Mouse (Mus musculus) heart, embryonic 16.5 days (tissue): ENCODE measurements at regions not wholly inside any gene's neighbourhood (a gene's known extent, or its start where the extent isn't known, plus 50 kb on each side); places are given as distances from the start of the nearest gene placed in this dataset.
"Not testable (repeated sequence)": the region's sequence is repeated elsewhere in the genome, so short reads cannot be mapped to it uniquely, and the experiment has no call there.

Source experiments
- ATAC-seq: fragments of 200-750 bp; cut with Nextera tagmentation; replicated peaks from 2 replicates; pipeline ENCODE4 v1.8.0; 2017; ENCODE audit warnings: moderate number of reproducible peaks; ENCODE audit not compliant: insufficient read depth, low FRiP score; ENCODE audit errors: extremely low read depth
- H3K27ac ChIP-seq: fragments of 300-500 bp; sonication (generic); 2 replicates; pipeline ENCODE4 v1.5.1; 2014; ENCODE audit warnings: mild to moderate bottlenecking, low read length, control low read depth, moderate library complexity
- H3K27me3 ChIP-seq: fragments of 300-500 bp; sonication (generic); 2 replicates; pipeline ENCODE4 v1.6.1; 2014; ENCODE audit warnings: low read length, mixed read lengths; ENCODE audit not compliant: control insufficient read depth, insufficient read depth
- H3K36me3 ChIP-seq: fragments of 300-500 bp; sonication (generic); 2 replicates; pipeline ENCODE4 v1.6.1; 2014; ENCODE audit not compliant: control insufficient read depth, insufficient read depth
- H3K4me1 ChIP-seq: fragments of 300-500 bp; sonication (generic); 2 replicates; pipeline ENCODE4 v1.6.1; 2014; ENCODE audit warnings: low read length, mixed read lengths; ENCODE audit not compliant: control insufficient read depth, insufficient read depth
- H3K4me2 ChIP-seq: fragments of 300-500 bp; sonication (generic); 2 replicates; pipeline ENCODE4 v1.6.1; 2014; ENCODE audit warnings: low read depth, mild to moderate bottlenecking, control low read depth, low read length
- H3K4me3 ChIP-seq: fragments of 300-500 bp; sonication (generic); 2 replicates; pipeline ENCODE4 v1.5.1; 2014; ENCODE audit warnings: mild to moderate bottlenecking, control low read depth, low read length
- H3K9ac ChIP-seq: fragments of 300-500 bp; sonication (generic); 2 replicates; pipeline ENCODE4 v1.6.1; 2014; ENCODE audit warnings: low read length, control low read depth
- H3K9me3 ChIP-seq: fragments of 300-500 bp; sonication (generic); replicated peaks from 2 replicates; pipeline ENCODE4 v1.6.1; 2016; ENCODE audit warnings: low read length; ENCODE audit not compliant: control insufficient read depth
- WGBS: fragments of 180-500 bp; shearing (Covaris S2); extraction: QIAGEN DNeasy Blood & Tissue Kit; methylation state at CpG from one replicate; pipeline ENCODE4 v1.1.7; 2014; 5-methylcytosine and 5-hydroxymethylcytosine counted together

DNA sequence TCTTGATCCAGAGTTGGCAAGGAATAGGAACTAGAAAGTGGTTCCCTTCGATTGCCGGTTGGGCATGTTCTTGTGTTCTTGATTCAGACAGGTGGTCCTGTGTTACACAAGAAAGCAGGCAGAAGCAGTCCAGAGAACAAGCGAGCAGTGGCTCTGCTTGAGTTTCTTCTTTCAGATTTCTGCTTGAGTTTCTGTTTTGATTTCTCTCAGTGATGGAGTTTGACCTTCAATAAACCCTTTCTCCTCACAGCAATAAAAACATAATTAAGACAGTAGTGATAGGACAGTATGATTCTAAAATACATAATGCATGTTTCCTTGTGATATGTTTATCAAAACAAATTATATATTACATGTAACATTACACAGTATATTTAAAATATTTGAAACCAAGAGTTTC is 59.1 kb downstream of the Klf6 start:
- Histone ChIP-seq H3K36me3 (no peaks in the 10 kb centered on the region), H3K4me3 (no peak overlapping the region), H3K9ac (no peak overlapping the region), H3K4me2 (no peak overlapping the region), H3K9me3 (no peaks in the 10 kb centered on the region), H3K27me3 (no peaks in the 10 kb centered on the region), H3K27ac (no peak overlapping the region), H3K4me1 (no peaks in the 10 kb centered on the region)
- no peak for ATAC-seq
- WGBS: 62% methylated on average over 3 of the region's 3 CpGs

DNA sequence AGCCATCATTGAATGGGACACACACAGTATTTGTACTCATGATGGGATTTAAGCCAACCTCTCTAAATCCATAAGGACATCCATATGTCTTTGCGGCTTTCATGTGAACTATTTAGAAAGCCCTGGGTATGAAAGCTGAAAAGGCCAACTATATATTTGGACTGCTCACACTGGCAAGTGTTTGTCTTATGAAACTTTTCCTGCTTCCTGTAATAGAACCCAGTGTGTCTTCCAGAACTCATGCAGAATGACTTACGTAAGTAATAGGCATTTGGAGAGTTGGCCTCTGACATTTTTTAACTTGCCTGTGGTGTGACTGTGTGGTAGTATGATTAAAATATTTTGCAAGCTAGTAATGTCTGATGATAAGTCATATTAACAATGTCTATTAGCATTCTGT is 70.2 kb downstream of the Klf6 start:
- H3K27ac ChIP-seq: no peak overlapping the region
- no peaks in the 10 kb centered on the region for H3K36me3 ChIP-seq
- H3K4me3 ChIP-seq: no peak overlapping the region
- no peak for ATAC-seq
- H3K9me3 ChIP-seq: no peaks in the 10 kb centered on the region
- H3K9ac ChIP-seq: no peak overlapping the region
- H3K4me1 ChIP-seq: no peaks in the 10 kb centered on the region
- whole genome bisulfite sequencing: 80% methylated on average over 2 of the region's 2 CpGs
- H3K27me3 ChIP-seq: no peaks in the 10 kb centered on the region
- H3K4me2 ChIP-seq: no peak overlapping the region

DNA sequence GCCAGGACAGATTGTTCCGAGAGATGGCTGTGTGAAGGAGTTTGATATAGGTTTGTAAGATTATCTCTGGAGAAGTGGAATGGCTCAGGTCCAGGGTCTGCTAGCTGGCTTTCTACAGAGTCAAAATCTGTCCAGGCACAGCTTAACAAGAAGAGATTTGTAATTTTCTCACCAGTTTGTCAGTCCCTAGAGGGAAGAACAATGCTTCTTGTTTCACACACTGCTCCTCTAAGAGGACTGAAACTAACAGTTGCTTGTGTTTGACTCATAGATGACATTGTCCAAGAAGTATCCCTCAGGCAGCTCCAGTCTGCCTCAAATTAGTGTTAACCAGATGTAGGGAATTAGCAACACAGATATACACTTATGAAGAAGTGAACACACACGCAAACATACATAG is 76.2 kb downstream of the Klf6 start:
- H3K27me3 ChIP-seq: no peaks in the 10 kb centered on the region
- 50% methylated on average over 2 of the region's 2 CpGs for WGBS
- 0 out of 2 replicates have a peak, but pooled peaks cover 7% of the 10 kb centered on the region for H3K4me1 ChIP-seq
- no peaks in the 10 kb centered on the region for H3K36me3 ChIP-seq
- H3K27ac ChIP-seq: peak overlapping the region; percentile 21; the same call in 1 of the 2 replicates
- H3K4me3 ChIP-seq: no peak overlapping the region
- no peak overlapping the region for H3K9ac ChIP-seq
- H3K9me3 ChIP-seq: no peaks in the 10 kb centered on the region
- 0 out of 2 replicates have a peak, but pooled peaks have one; percentile 18 for ATAC-seq
- no peak overlapping the region for H3K4me2 ChIP-seq

DNA sequence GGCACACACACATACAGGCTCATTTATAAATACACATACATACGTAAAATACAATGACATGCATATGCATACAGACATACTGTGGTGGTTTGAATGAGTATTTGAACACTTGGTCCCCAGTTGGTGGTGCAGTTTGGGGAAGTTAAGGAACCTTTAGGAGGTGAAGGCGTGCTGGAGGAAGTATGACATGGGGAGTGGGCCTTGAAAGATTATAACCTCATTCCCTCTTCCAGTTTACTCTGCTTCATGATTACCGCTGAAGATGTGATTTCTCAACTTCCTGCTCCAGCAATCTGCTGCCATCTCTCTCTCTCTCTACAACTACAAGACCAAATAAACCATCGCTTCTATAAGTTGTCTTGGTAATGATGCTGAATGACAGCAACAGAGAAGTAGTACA is 76.7 kb downstream of the Klf6 start:
- no peak overlapping the region for H3K4me3 ChIP-seq
- H3K9ac ChIP-seq: no peak overlapping the region
- no peaks in the 10 kb centered on the region for H3K27me3 ChIP-seq
- 83% methylated on average over 4 of the region's 4 CpGs for WGBS
- H3K4me2 ChIP-seq: no peak overlapping the region
- 0 out of 2 replicates have a peak, but pooled peaks cover 7% of the 10 kb centered on the region for H3K4me1 ChIP-seq
- no peaks in the 10 kb centered on the region for H3K36me3 ChIP-seq
- no peak overlapping the region for H3K27ac ChIP-seq
- no peak for ATAC-seq
- no peaks in the 10 kb centered on the region for H3K9me3 ChIP-seq

DNA sequence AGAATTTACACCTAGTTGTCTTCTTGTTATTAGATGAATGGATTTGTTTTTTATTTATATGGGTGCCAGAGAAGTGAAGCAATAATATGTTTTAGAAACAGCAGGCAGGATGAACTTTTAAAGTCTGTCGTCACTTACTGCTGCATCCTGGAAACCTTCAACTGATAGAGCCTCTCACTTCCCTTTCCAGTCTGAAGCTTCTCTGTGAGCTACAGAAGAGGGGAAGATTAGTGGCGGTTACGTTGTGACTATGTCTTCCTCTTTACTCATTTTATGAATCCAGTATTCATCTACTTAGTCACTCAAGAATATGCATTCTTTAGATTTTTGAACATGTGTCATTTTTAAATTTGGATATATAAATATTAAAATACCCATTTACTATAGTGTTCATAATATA is 78.1 kb downstream of the Klf6 start:
- Histone ChIP-seq H3K27me3 (no peaks in the 10 kb centered on the region), H3K9ac (no peak overlapping the region), H3K4me3 (no peak overlapping the region), H3K36me3 (no peaks in the 10 kb centered on the region), H3K27ac (no peak overlapping the region), H3K9me3 (no peaks in the 10 kb centered on the region), H3K4me1 (0 out of 2 replicates have a peak, but pooled peaks cover 7% of the 10 kb centered on the region), H3K4me2 (no peak overlapping the region)
- no peak for ATAC-seq
- 51% methylated on average over 3 of the region's 3 CpGs for WGBS

DNA sequence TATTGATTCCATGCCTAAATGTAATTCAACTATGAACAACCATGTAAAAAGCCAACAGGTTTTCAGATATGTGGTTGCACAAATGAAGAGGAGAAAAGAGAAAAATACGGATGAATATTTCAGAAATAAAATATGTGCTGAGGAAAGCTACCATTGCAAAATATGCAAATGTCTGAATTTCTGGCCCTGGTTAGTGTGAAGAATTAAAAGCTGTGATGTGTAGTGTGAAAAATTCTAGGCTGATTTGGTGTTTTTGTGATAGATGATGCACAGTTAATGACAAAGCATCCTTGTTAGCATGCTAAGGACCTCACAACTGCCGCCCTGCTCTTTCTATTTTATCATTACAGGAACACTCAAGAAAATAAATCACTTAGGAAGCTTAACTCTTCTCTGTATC is 91.6 kb downstream of the Klf6 start:
- no peak for ATAC-seq
- H3K9ac ChIP-seq: no peak overlapping the region
- no peak overlapping the region for H3K27ac ChIP-seq
- no peak overlapping the region for H3K4me3 ChIP-seq
- 80% methylated on average over 2 of the region's 2 CpGs for WGBS
- no peaks in the 10 kb centered on the region for H3K27me3 ChIP-seq
- no peak overlapping the region for H3K4me2 ChIP-seq
- H3K4me1 ChIP-seq: no peaks in the 10 kb centered on the region
- H3K9me3 ChIP-seq: no peaks in the 10 kb centered on the region
- no peaks in the 10 kb centered on the region for H3K36me3 ChIP-seq

DNA sequence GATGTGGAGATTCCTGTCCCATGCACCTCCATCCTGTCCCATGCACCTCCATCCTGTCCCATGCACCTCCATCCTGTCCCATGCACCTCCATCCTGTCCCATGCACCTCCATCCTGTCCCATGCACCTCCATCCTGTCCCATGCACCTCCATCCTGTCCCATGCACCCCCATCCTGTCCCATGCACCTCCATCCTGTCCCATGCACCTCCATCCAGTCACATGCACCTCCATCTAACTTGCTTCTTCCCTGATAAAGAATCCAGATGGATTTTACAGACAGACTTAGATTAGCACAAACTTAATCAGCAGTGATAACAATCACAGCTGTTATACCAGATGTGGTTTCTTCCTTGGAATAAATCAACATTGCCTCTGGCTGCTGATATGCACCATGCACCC is 93.8 kb downstream of the Klf6 start:
- H3K4me3 ChIP-seq, H3K4me2 ChIP-seq, H3K27me3 ChIP-seq, ATAC-seq, H3K27ac ChIP-seq, H3K4me1 ChIP-seq, H3K9me3 ChIP-seq, H3K36me3 ChIP-seq, H3K9ac ChIP-seq: not testable (repeated sequence)

DNA sequence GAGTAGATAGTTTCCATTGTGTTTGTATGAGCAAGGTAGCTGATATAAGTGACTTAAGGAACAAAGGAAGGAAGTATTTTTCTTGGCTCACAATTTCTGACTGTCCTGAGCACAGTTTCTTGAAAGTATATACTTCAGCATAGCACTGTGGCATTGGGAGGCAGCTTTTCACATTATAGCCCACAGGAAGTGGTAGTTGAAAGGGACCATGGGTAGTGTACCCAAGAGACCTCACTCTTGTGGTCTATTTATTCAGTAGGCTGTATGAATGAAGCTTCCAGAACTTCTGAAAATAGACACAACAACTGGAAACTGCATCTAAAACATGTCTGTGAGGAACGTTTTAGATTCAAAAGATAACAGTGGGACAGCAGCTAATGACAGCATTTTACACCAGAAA is 94.9 kb downstream of the Klf6 start:
- no peaks in the 10 kb centered on the region for H3K9me3 ChIP-seq
- ATAC-seq: no peak
- WGBS: 11% methylated on average over 1 of the region's 1 CpGs

DNA sequence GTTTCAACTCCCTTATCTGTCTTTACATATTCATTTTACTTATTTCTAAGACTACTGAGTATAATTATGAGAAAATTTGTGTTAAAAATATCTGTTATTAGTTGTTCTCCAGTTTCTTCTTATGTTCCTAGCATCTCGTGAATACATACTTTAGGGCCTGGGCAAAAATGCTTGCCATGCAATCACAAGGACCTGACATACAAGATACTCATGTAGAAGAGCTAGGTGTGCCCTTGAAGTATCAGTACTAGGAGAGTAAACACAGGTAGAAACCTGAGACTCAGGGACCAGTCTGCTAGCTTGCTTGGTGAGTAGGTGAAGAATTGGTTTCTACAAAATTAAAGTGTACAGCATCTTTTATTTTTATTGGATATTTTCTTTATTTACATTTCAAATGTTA is 101.7 kb downstream of the Klf6 start:
- no peak overlapping the region for H3K4me2 ChIP-seq
- no peaks in the 10 kb centered on the region for H3K36me3 ChIP-seq
- no peak overlapping the region for H3K4me3 ChIP-seq
- ATAC-seq: no peak
- H3K27me3 ChIP-seq: no peaks in the 10 kb centered on the region
- no peaks in the 10 kb centered on the region for H3K9me3 ChIP-seq
- H3K4me1 ChIP-seq: no peaks in the 10 kb centered on the region
- no peak overlapping the region for H3K9ac ChIP-seq
- 82% methylated on average over 1 of the region's 1 CpGs for WGBS
- H3K27ac ChIP-seq: no peak overlapping the region

More for the DNA sequence above, 94.9 kb downstream of the Klf6 start:
- Histone ChIP-seq H3K4me3 (no peak overlapping the region), H3K4me1 (no peaks in the 10 kb centered on the region), H3K36me3 (no peaks in the 10 kb centered on the region), H3K9ac (no peak overlapping the region), H3K4me2 (no peak overlapping the region), H3K27ac (no peak overlapping the region), H3K27me3 (no peaks in the 10 kb centered on the region)

DNA sequence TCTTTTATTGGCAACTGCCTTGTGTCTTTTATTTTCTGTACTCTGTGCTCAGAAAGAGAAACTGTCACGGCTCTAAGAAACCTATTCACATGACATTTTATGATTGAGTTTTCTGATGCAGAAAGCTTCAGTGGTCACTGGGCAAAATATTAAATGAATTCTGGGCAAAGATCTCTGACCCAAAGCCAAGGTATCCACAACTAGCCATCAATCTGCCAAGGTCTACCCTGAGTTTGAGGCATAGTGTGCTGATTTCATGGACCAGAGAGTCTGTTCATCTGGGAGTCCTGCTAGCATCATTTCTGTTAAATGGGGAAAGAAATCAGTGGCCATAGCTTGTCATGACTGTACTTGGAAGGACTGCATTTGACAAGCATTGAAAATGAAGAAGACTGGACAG is 103.3 kb downstream of the Klf6 start:
- Histone ChIP-seq H3K4me3 (no peak overlapping the region), H3K27ac (no peak overlapping the region), H3K4me2 (no peak overlapping the region), H3K4me1 (no peaks in the 10 kb centered on the region), H3K27me3 (no peaks in the 10 kb centered on the region), H3K36me3 (no peaks in the 10 kb centered on the region), H3K9ac (no peak overlapping the region), H3K9me3 (no peaks in the 10 kb centered on the region)
- ATAC-seq: no peak
- 70% methylated on average over 1 of the region's 1 CpGs for WGBS
